Mouse (Mus musculus) CH12.LX (cell line): Measurements from ENCODE around the gene Maf.

Experiments used
- CTCF ChIP-seq, 2 experiments: IDR thresholded peaks in 1 of 2; conservative IDR thresholded peaks in 1 of 2; 2 replicates each; pipeline ENCODE4 v1.5.1; 2011 to 2012; ENCODE audit warnings: low read depth in 2 of 2, low read length in 2 of 2, improper control_type of control experiment in 1 of 2, inconsistent platforms in 1 of 2, mild to moderate bottlenecking in 1 of 2, moderate library complexity in 1 of 2
- MYC ChIP-seq: IDR thresholded peaks from 2 replicates; pipeline ENCODE4 v1.6.1; 2011; ENCODE audit warnings: low read depth, mild to moderate bottlenecking, improper control_type of control experiment, low read length

DNA sequence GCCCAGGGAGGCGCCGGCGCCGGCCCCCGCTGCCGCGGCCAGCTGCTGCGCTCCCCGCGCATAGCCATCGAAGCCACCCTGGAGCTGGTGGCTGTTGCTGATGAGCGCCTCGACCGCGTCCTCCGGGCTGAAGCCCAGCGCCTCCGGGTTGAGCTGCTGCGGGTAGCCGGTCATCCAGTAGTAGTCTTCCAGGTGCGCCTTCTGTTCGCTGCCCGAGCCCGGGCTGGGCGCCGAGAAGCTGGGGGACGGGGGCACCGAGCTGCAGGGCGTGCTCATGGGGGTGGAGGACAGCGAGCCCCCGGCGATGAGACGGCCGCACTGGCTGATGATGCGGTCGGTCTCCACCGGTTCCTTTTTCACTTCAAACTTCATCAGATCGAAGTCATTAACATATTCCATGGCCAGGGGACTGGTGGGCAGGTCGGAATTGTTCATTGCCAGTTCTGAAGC lies 1.2 kb downstream of the Maf start:
- TF ChIP-seq CTCF (conservative IDR thresholded peaks at IDR 0.05 in 1 of 2, IDR thresholded peaks at IDR 0.05 in 1 of 2; ENCODE audit: low read depth in 2 of 2, low read length in 2 of 2) (no peak), MYC (no peak)
